Mouse (Mus musculus): ENCODE measurements at regions not wholly inside any gene's neighbourhood (a gene's known extent, or its start where the extent isn't known, plus 50 kb on each side); places are given as distances from the start of the nearest gene placed in this dataset.

DNA sequence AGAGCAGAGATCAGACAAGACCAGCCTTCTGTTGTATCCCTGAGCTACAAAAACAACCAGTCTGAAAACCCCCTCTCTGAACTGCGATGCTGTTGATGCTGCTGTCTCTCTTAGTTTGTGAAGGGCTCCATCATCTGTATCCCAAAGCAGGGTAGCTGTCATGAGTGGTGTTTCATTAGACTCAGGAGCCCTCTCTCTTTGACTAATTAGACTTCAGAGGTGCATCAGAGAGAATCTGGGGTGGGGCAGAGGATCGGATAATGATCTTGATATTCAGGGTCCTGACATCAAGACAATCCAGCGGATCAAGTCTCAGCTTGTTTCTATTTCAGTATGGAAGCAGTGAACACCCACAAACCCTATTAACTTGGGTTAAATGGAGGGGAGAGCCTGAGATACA, 70.6 kb upstream of the Slc24a4 start:
- Histone ChIP-seq H3K27ac (ENCODE audit: low read depth, low read length) (peak overlapping the region; percentile 48; the same call in 1 of the 2 replicates), H3K36me3 (ENCODE audit: control insufficient read depth, insufficient read depth, low read length) (no peaks in the 10 kb centered on the region), H3K4me1 (replicated peaks; ENCODE audit: control insufficient read depth, insufficient read depth, low read length) (peaks cover 5% of the 10 kb centered on the region; the same call in 1 of the 2 replicates), H3K27me3 (ENCODE audit: control insufficient read depth, insufficient read depth, low read length) (no peaks in the 10 kb centered on the region), H3K4me2 (ENCODE audit: low read depth, low read length, severe bottlenecking) (no peak overlapping the region), H3K9me3 (ENCODE audit: control insufficient read depth, low read length) (no peaks in the 10 kb centered on the region), H3K9ac (ENCODE audit: low read length) (no peak overlapping the region), H3K4me3 (ENCODE audit: low read depth, low read length) (no peak overlapping the region)
- WGBS = 34% methylated on average over 3 of the region's 3 CpGs
- DNase-seq (ENCODE audit: low spot score) (no peak), ATAC-seq (replicated peaks; ENCODE audit: low FRiP score) (peak; percentile 60)

DNA sequence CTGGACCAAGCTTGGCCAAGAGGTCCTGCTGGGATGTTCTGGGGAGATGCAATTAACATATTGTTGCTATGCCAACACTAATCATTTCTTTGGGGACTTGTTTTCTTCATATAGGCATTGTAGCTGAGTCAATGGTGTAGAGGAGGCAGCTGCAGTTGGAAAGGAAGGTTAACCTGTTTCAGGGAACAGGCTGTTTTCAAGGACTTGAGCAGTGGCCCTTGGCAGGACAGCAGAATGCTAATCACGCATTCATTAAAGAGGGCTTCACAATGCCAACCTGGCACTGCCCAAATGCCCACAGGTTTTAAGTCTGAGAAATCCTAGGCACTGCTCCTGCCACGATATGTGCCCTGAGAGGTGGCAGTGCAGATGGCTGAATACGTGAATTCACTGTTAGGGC, 70.1 kb upstream of the Slc24a4 start:
- Histone ChIP-seq H3K9me3 (ENCODE audit: control insufficient read depth, low read length) (no peaks in the 10 kb centered on the region), H3K4me2 (ENCODE audit: low read depth, low read length, severe bottlenecking) (no peak overlapping the region), H3K27me3 (ENCODE audit: control insufficient read depth, insufficient read depth, low read length) (no peaks in the 10 kb centered on the region), H3K4me3 (ENCODE audit: low read depth, low read length) (no peak overlapping the region), H3K9ac (ENCODE audit: low read length) (no peak overlapping the region), H3K4me1 (replicated peaks; ENCODE audit: control insufficient read depth, insufficient read depth, low read length) (peaks cover 5% of the 10 kb centered on the region; the same call in 1 of the 2 replicates), H3K36me3 (ENCODE audit: control insufficient read depth, insufficient read depth, low read length) (no peaks in the 10 kb centered on the region), H3K27ac (ENCODE audit: low read depth, low read length) (peak overlapping the region; percentile 48)
- 41% methylated on average over 3 of the region's 3 CpGs for whole genome bisulfite sequencing
- ATAC-seq (replicated peaks; ENCODE audit: low FRiP score) (peak; percentile 86), DNase-seq (ENCODE audit: low spot score) (no peak)

DNA sequence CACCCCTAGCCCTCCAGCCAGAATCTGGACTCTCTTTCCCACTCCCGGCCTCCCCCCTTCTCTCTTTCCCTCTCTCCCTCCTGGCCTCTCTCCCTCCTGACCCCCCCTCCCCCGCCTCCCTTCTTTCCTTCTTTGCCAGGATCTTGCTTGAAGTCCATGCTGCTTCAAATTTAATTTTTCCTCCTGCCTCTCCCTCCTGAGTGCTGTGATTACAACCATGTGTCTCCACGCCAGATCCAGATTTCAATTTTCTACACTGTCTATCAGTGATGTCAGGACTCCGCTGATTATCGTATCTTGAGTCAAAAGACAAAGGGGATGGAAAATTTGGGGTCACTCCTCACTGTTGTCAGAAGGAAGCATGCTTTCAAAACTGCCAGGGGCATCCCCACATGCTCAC, 67.4 kb upstream of the Slc24a4 start:
- Histone ChIP-seq H3K27ac (ENCODE audit: low read depth, low read length) (no peak overlapping the region), H3K27me3 (ENCODE audit: control insufficient read depth, insufficient read depth, low read length) (no peaks in the 10 kb centered on the region), H3K9me3 (ENCODE audit: control insufficient read depth, low read length) (no peaks in the 10 kb centered on the region), H3K9ac (ENCODE audit: low read length) (no peak overlapping the region), H3K4me2 (ENCODE audit: low read depth, low read length, severe bottlenecking) (no peak overlapping the region), H3K4me1 (replicated peaks; ENCODE audit: control insufficient read depth, insufficient read depth, low read length) (peaks cover 5% of the 10 kb centered on the region; the same call in 1 of the 2 replicates), H3K36me3 (ENCODE audit: control insufficient read depth, insufficient read depth, low read length) (no peaks in the 10 kb centered on the region), H3K4me3 (ENCODE audit: low read depth, low read length) (no peak overlapping the region)
- DNase-seq (ENCODE audit: low spot score) (no peak), ATAC-seq (replicated peaks; ENCODE audit: low FRiP score) (no peak)
- 73% methylated on average over 5 of the region's 5 CpGs for WGBS

DNA sequence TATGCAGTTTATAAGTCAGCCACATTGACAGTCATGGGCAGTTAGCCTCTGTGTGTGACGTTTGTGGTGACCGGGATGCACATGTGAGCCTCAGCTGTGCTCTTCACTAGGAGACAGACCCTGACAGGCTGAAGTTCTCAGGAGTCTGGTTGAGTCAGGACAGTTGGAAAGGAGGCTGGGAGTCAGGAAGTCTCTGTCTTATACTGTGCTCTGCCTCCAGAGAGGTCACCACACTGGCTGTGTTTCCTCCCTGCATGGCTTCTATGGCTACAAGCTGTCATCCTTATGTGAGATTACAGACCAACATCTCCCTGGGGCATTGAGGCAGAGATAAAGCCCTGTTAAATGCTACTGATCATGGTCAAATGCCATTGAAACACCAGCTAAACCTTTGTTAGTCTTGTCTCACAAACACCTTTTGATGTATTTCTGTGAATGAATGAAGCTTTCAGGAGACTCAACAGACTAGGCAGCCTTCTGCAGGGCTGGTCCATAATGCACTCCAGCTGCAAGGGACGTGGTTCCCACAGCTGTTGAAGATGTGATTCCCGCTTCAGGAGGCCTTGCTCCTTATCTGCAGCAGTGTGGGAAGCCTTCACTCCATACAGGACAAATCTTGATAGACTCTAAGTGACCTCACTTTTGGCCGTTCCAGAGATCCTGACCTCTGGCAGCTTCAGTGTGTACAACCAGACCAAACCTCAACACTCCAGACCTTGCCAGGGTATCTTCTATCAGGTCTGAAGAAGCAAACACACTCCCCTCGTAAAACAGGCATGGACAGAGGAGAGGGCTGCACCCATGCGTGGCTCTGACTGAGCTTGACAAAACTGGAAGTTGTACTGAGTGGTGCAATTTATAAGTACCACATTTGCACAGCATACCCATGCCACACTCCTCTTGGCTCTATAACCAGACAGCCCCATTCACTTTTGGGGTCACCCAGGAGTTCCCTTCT, 66.6 kb upstream of the Slc24a4 start:
- ATAC-seq (replicated peaks; ENCODE audit: low FRiP score) = no peak
- Histone ChIP-seq H3K27me3 (ENCODE audit: control insufficient read depth, insufficient read depth, low read length) (no peaks in the 10 kb centered on the region), H3K9ac (ENCODE audit: low read length) (no peak overlapping the region), H3K4me2 (ENCODE audit: low read depth, low read length, severe bottlenecking) (no peak overlapping the region), H3K36me3 (ENCODE audit: control insufficient read depth, insufficient read depth, low read length) (no peaks in the 10 kb centered on the region), H3K9me3 (ENCODE audit: control insufficient read depth, low read length) (no peaks in the 10 kb centered on the region), H3K27ac (ENCODE audit: low read depth, low read length) (no peak overlapping the region), H3K4me3 (ENCODE audit: low read depth, low read length) (no peak overlapping the region), H3K4me1 (replicated peaks; ENCODE audit: control insufficient read depth, insufficient read depth, low read length) (peaks cover 5% of the 10 kb centered on the region; the same call in 1 of the 2 replicates)
- no peak for DNase-seq (ENCODE audit: low spot score)
- 78% methylated on average over 7 of the region's 7 CpGs for WGBS

DNA sequence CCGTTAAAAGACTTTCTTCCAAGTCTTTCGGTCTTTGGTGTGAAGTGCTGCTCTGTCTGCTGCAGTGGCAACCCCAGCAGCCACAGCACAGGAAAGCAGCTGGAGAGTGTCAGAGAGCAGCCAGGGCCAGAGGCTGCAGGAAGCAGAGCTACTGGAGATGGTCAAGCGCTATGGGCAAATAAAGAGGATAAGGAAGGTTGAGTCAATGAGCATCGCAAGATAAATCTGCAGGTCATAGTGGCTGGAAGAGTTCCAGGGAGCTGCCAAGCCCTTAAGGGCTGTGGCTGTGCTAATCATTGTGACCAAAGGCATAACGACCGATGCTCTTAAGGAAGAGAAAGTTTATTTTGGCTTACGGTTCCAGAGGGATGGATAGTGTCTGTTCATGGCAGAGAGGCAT, 65.9 kb upstream of the Slc24a4 start:
- ATAC-seq (replicated peaks; ENCODE audit: low FRiP score) (no peak), DNase-seq (ENCODE audit: low spot score) (no peak)
- Histone ChIP-seq H3K36me3 (ENCODE audit: control insufficient read depth, insufficient read depth, low read length) (no peaks in the 10 kb centered on the region), H3K4me1 (replicated peaks; ENCODE audit: control insufficient read depth, insufficient read depth, low read length) (peaks cover 5% of the 10 kb centered on the region; the same call in 1 of the 2 replicates), H3K9ac (ENCODE audit: low read length) (no peak overlapping the region), H3K9me3 (ENCODE audit: control insufficient read depth, low read length) (no peaks in the 10 kb centered on the region), H3K4me3 (ENCODE audit: low read depth, low read length) (no peak overlapping the region), H3K4me2 (ENCODE audit: low read depth, low read length, severe bottlenecking) (no peak overlapping the region), H3K27ac (ENCODE audit: low read depth, low read length) (no peak overlapping the region), H3K27me3 (ENCODE audit: control insufficient read depth, insufficient read depth, low read length) (no peaks in the 10 kb centered on the region)
- 89% methylated on average over 7 of the region's 7 CpGs for WGBS

DNA sequence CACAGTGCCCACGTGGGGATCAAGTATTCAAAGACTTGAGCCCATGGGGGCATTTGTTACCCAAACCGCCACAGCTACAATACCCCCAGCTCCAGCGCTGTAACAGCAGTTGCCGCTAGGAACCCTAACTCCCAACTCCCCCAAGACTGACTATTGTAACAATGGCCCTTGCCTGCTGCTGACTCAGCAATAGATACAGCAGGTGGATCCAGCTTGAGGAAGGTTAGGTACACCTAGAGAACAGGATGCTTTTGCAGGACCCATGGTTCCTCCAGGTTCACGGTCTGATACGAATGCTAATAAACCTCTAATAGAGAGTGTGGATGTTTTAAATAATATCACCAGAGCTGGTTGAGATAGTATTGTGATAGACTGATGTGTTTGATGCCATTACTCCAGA, 65.3 kb upstream of the Slc24a4 start:
- Histone ChIP-seq H3K36me3 (ENCODE audit: control insufficient read depth, insufficient read depth, low read length) (no peaks in the 10 kb centered on the region), H3K4me1 (replicated peaks; ENCODE audit: control insufficient read depth, insufficient read depth, low read length) (peaks cover 5% of the 10 kb centered on the region; the same call in 1 of the 2 replicates), H3K4me2 (ENCODE audit: low read depth, low read length, severe bottlenecking) (no peak overlapping the region), H3K27me3 (ENCODE audit: control insufficient read depth, insufficient read depth, low read length) (no peaks in the 10 kb centered on the region), H3K27ac (ENCODE audit: low read depth, low read length) (no peak overlapping the region), H3K9me3 (ENCODE audit: control insufficient read depth, low read length) (no peaks in the 10 kb centered on the region), H3K9ac (ENCODE audit: low read length) (no peak overlapping the region), H3K4me3 (ENCODE audit: low read depth, low read length) (no peak overlapping the region)
- no peak for DNase-seq (ENCODE audit: low spot score)
- 82% methylated on average over 6 of the region's 6 CpGs for WGBS
- no peak for ATAC-seq (replicated peaks; ENCODE audit: low FRiP score)

DNA sequence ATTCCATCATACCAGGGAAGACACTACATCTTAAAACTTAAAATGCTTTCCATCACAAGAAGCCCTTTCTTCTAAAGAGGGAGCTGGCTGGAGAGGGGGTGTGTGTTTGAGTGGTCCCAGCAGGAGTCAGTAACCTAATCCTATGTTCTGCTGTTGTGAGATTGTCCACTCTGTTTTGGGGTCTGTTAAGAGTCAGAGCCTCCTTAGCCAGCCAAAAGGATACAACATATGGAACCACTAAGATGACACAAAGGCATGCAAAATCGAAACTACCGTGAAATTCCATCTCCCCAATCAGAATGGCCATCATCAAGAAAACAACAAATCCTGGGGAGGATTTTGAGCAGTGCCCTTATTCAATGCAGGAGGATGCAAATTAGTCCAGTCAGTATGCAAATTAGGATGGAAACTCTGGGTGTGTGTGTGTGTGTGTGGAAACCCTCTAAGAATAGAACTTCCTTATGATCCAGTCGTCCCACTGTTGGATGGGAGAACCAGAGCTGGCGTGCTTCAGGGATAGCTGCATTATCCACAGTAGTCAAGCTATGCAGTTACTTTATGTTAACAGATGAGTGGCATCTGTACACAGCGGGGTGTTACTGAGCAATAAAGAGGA, 63.7 kb upstream of the Slc24a4 start:
- Histone ChIP-seq H3K36me3 (ENCODE audit: control insufficient read depth, insufficient read depth, low read length) (no peaks in the 10 kb centered on the region), H3K4me1 (replicated peaks; ENCODE audit: control insufficient read depth, insufficient read depth, low read length) (no peaks in the 10 kb centered on the region), H3K4me2 (ENCODE audit: low read depth, low read length, severe bottlenecking) (no peak overlapping the region), H3K27me3 (ENCODE audit: control insufficient read depth, insufficient read depth, low read length) (no peaks in the 10 kb centered on the region), H3K9me3 (ENCODE audit: control insufficient read depth, low read length) (no peaks in the 10 kb centered on the region), H3K9ac (ENCODE audit: low read length) (no peak overlapping the region), H3K4me3 (ENCODE audit: low read depth, low read length) (no peak overlapping the region), H3K27ac (ENCODE audit: low read depth, low read length) (no peak overlapping the region)
- no peak for DNase-seq (ENCODE audit: low spot score)
- 0 out of 2 replicates have a peak, but pooled peaks have one; percentile 36 for ATAC-seq (replicated peaks; ENCODE audit: low FRiP score)
- 56% methylated on average over 5 of the region's 5 CpGs for WGBS

DNA sequence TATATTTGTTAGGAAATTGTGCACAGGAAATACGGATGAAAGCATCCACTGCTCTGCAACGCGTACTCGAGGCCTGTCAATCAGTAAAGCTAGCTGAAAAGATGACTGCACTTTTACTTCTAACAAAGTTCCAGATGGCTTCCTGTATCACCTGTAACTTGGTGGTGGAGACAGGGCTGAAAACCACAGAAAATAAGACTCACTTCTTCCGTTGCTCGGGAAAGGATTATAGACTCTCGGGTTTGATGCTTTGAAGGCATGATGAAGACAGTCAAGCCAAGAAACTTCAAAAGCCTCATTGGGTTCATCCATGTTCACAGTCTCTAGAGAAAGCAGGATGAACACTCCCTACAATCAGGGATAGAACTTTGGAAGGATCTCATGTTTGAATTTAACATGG, 60.8 kb upstream of the Slc24a4 start:
- Histone ChIP-seq H3K36me3 (ENCODE audit: control insufficient read depth, insufficient read depth, low read length) (no peaks in the 10 kb centered on the region), H3K9ac (ENCODE audit: low read length) (no peak overlapping the region), H3K27me3 (ENCODE audit: control insufficient read depth, insufficient read depth, low read length) (no peaks in the 10 kb centered on the region), H3K9me3 (ENCODE audit: control insufficient read depth, low read length) (no peaks in the 10 kb centered on the region), H3K4me3 (ENCODE audit: low read depth, low read length) (no peak overlapping the region), H3K4me2 (ENCODE audit: low read depth, low read length, severe bottlenecking) (no peak overlapping the region), H3K27ac (ENCODE audit: low read depth, low read length) (no peak overlapping the region), H3K4me1 (replicated peaks; ENCODE audit: control insufficient read depth, insufficient read depth, low read length) (no peaks in the 10 kb centered on the region)
- no peak for DNase-seq (ENCODE audit: low spot score)
- WGBS = 91% methylated on average over 7 of the region's 7 CpGs
- no peak for ATAC-seq (replicated peaks; ENCODE audit: low FRiP score)

All from forebrain, embryonic 11.5 days (tissue).